Mouse (Mus musculus): ENCODE measurements at regions not wholly inside any gene's neighbourhood (a gene's known extent, or its start where the extent isn't known, plus 50 kb on each side); places are given as distances from the start of the nearest gene placed in this dataset.
"Not testable (repeated sequence)": the region's sequence is repeated elsewhere in the genome, so short reads cannot be mapped to it uniquely, and the experiment has no call there.

DNA sequence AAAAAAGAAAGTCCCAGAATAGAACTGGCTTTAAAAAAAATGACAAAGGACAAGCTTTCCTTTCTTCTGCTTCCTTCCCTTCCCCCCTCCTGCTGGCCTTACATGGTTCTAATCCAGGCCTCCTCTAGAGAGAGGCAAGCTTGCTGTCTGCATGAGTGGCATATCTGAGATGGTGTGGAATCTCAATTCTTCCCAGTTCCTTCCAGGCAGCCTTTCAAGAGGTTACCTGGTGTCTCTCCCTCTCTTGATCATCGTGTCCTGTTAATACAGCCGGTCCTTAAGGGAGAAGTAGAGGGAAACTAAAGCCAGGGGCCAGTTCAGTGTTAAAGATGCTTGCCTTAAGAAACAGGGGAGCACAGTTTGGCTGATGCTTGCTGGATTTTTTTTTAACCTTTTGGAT, 607.1 kb upstream of the Clint1 start:
- no peak for DNase-seq

DNA sequence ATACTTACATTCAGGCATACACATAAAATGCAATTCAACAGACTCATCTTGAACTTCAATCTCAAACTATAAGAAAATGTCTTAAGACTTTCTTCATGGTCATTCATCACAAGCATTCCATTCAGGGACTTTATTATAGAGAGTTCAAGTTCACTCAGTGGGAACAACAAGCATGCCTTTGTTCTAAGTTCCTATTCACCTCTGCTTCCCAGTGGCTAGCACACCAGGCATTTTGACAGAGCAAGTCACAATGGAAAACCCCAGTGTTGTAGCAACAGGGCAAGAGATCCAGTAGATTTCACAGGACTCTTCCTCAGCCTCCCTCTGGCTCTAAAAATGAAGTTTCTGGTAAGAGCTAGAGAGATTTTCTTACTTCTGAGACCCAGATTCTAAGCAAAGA, 595.8 kb upstream of the Clint1 start:
- DNase-seq: no peak

DNA sequence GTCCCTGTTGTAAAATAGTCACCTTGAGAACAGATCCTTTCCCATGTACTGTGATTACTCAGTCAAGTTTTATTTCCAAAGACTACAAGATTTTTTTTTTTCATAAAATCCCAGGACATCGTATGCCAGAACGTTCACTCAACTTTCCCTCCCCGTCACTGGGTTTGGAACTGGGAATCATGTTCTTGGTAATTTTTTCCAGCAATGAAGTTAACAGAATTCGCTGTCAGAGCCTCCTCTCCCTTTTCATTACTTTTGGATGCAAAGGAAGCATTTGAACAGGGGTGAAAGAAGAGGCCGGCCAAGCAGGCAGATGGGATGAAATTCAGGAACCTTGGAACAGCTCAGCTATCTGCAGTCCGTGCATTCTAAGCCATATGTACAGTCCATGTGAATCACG, 589.7 kb upstream of the Clint1 start:
- DNase-seq: no peak

DNA sequence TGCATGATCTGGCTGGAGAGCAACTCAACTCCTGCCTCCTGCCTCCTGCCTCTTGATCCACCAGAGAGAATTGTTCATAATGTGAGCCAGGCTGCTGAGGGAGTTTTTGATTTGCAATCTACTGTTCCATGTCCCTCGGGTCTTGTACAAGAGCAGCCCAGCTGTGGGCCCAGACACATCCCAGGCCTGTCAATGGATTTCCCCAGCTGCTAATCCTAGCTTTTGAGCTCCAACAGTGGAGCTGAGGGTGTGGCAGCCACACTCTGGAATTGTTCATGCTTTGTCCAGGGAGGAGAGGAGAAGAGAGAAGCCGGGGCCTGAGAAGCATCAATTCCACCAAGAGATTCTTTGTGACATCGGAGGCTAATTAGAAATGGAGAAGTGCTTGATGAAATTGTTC, 587.9 kb upstream of the Clint1 start:
- no peak for DNase-seq

DNA sequence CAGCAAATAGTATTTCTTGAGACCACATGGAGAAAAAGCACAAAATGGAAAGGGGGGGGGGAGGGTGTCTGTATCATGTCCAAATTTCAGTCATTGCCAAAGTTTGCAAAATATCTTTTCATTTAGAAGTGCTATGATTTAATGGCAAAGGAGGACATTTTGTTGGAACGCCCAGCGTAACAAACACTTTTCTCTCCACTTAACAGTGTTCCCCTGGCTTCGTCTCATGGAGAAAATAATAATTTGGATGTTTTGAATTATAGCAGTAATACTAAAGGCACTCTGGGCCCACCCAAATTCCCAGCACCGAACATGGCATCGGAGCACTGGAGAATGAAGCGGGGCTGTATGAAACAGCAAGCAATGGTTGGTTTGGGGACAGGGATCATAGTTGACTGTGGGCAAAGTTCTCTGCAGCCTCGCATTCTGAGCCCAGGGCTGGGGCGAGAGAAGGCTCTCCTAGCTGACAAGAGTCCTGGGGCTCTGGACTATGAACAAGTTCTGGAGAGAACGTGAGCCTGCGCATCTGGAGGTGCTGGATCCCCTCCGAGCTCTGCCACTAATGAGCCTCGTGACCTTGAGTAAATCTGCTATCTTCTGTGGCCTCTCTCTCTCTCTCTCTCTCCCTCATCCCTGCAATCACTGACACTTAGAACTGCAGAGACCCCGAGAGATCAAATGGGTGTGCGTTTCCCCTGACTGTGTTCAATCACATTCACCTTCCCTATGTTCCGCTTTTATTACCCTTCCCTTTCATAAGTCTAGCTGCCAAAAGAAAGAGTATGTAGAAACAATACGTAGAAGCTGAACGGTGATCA, 586.5 kb upstream of the Clint1 start:
- no peak for DNase-seq

DNA sequence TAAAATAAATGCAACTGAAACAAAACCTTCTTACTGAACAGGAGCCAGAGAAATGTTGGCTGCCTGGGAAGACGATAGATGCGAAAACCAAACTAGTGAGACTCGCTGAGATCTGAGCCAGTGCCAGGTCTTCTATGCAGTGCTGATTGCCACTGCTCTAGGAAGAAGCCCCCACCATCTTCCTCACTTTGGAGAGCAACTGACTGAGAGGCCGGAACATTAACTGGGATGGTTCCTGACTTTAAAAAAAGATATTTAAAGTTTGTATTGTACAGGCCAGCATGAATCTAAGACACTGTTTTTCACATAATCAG, 585.9 kb upstream of the Clint1 start:
- DNase-seq: no peak

DNA sequence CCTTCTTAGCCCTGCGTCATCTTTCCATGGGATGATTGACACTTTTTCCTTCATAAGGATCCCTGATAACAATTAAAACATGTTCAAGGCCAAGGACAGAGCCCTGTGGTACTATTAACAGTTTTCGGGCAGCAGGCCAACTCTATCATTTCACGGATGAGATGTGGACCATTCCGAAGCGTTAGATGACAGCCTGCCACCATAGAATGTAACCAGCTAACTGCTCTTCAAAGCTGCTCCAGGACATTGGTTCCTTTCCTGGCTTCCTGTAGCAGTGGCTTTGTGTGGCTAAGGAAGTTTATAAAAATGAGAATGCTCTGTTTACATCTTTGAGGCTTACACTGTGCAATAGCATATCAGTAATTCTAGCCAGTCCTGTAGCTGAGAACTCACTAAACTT, 582.6 kb upstream of the Clint1 start:
- DNase-seq: no peak

DNA sequence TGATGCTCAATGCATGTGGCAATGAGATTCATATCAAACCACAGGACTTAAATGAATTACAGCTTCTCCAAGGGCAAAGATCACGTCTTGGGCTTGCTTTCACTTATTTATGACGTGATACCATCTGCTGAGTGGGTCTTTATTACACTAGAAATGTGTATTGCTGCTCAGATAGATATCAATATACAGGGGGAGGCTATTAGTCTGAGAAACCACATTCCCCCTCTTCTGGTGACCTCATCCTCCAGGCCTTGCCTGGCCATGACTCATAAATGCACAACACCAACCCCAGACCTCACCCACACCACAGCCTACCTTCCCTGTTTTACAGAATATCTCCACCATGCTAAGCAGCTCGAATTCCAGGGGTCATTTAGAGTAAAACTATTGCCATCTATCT, 580.6 kb upstream of the Clint1 start:
- no peak for DNase-seq

DNA sequence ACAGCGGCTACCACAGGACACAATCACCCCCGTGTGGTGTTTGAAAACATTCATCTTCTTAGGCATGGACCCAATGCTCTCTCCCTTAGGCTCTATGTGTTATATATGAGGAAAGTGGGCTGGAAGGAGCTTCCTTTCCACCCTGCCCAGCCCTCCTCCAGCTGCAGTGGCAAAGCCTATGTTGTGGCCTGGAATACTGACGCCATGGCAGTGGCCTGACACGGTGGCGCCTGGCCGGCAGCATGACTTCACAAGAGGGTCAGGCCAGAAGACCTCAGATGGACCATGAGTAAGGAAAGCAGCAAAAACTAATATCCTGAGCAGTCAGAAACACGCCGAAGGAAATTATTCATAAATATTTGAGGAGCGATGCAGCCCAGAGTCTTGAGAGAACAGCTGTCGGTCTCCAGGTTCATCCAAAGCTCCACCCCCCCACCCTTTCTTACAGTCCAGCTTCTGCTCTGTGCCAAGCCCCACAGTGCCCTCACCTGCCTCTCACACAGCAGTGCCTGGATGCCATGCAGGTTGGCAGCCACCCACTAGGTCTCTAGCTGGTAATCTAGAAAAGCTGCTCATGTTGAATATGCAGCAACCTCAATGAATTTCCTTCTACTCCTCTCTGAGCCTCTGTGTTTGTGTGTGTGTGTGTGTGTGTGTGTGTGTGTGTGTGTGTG, 577.3 kb upstream of the Clint1 start:
- no peak for DNase-seq

DNA sequence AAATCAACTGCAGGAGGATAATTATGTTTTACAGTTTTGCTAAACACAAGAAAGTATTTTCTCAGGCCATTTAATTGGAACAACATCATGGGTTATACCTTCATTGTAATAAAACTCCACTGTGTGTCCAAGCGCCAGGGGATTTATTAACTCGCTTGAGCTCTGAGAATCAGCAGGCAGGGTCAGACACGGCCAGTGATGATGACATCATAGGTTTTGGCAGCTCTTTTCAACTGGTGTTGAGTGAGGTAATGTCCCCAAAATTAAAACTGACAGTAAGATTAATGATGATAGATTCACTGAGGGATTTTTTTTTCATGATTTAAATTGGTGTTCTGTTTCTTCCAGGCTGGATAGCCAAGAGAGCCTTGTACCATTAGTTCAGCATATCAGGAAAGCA, 576.7 kb upstream of the Clint1 start:
- no peak for DNase-seq

DNA sequence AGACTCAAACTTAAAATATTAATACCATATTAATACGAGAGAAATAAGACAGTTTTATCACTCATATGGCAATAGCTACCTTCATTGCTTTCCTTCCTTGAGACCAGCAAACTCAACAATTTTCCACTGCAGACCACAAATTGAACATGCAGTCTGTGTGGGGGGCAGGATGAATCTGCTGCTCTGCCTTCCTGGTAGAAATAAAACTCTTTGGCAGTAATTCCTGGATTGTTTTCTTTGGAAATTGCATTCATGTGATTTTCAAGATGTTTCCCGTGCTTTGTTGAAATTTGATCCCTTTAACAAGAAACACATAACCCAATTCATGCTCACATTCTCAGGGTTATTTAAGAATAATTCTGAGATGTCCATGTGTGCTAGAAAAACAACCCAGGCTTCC, 555.1 kb upstream of the Clint1 start:
- DNase-seq: no peak

DNA sequence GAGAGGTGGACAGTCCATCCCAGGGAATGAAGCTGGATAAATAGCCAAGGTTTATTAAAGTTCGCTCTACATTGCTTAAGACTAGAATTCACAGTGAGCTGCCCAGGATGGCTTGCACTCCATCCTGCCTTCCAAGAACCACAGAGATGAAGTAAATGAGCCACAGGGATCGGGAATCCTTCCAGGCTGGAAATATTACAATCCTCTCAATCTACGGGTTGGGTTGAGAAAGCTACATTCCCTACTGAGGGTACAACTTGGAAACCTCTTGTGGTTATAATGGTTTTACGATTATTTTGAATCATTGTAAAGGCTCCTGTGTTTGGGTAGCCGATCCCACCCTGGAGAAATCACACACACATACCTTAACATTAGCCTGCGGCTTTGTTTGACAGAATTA, 539.9 kb upstream of the Clint1 start:
- no peak for DNase-seq

DNA sequence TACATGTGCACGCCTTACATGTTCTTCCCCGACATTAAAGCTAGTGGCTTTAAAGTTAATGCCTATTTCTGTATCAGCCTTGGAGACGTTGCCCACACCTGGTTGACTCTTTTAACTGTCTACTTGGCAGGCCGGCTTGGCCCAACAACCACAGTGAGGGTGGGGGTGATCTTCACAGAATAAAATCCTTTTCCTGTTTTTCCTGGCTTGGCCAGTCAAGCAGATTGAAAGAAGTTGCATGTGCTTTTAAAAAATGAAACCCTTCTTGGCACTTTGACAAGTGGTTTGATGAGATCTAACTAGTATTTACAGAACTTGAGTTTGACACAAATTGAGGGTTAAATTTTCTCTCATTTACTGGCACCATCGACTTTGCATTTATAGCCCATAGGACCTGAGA, 528.1 kb upstream of the Clint1 start:
- DNase-seq: no peak

DNA sequence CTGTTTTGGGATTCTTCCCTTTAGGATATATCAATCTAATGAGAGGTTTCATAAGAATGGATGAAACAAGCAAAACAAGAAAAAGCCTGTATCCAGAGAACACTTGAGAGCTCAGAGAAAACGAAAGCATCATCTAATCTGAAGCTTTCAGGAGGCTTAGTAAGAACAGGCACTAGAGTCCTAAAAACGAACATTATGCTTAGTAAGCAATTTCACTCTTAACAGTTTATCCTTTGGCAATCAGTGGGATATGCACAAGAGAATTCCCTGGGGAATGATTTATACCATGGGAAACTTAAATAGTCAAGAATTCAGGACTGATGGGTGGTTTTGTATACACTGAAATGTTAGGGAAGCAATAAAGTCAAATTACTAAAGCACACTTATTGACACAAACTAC, 521.5 kb upstream of the Clint1 start:
- DNase-seq: no peak

DNA sequence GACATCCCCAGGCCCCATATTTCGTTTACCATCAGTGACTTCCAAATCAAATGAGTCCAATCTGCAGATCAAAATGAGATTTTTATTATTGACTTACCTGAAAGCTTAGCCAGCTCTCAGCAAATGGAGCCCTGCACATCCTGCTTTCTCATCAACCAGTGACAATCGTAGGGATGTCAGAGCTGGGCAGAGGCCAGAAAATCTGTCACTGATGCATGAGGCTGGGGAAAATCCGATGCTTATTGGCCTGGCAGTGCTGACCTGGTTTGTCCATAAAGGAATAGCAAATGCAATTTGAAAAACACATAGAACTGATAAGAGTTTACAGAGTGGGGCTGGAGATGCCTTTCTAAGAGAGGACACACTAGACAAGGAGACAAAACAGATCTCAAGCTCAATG, 518.1 kb upstream of the Clint1 start:
- DNase-seq: no peak

DNA sequence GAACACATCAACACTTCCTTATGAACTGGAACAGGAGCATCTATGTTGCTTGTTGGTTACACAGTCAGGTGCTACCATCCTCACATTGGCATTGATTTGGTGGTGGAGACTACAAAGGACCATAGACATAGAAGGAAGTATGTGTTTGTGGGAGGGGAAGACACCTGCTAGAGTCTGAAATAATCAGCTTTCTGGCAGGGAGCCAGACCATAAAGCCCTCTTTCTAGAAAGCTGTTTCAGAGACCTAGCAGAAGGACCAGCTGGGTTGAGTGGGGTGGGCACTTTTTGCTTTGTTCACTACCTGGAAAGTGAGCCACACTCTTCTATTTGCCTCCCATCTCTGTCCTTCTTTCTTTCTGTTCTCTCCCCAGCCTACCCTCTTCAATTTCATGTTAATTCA, 502.5 kb upstream of the Clint1 start:
- DNase-seq: no peak

DNA sequence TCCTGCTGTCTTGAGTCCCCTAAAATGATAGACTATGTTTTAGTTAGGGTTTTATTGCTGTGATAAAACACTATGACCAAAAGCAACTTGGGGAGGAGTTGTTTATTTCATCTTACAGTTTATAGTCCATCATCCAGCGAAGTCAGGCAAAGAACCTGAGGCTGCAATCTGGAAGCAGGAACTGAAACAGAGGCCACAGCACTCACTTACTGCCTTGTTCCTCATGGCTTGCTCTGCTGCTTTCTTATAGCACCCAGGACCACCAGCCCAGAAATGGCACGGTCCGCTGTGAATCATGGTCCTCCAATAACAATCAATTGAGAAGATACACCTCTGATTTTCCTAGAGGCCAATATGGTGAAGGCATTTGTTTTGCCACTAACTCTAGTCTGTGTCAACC, 486.5 kb upstream of the Clint1 start:
- no peak for DNase-seq

DNA sequence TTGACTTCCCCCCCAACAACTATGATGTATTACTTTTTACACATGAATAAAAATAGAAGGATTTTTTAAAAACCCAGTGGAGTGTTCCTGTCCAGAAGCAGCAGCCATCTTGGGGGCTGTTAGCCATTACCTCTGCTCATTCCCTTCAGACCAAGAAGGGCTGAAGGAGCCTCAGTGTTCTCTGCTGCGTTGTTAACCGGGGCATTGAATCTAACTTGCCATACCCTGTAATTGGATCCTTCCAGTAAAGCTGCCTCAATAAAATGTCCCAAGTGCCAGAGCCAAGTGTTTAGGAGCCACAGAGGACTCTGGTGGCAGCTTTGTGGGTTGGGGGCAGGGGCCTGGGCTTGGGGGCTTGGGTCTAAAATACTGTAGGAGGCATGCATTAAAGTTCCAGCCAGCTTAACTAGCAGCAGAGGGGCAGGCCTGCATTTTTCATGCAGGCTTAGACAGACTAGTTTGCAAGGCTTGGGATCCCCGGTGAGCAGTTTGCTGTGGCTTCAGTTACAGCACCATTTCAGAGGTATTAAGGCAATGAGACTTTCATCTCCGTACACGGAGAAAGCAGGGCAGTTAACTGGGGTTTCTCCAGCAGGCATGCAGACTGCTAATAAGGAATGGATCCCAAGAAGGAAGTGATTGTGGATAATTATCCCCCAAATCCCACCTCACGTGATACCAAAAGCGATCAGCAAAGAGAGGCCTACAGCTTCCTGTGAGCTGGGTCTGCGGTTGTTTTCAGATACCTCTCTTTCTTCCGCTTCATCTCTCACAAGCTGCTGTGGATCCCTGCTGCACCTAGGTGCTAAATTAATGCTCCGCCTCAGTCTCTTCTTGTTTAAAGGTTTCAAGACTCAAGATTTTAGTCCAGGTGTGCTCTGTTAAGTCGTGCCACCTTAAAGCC, 462.4 kb upstream of the Clint1 start:
- no peak for DNase-seq

DNA sequence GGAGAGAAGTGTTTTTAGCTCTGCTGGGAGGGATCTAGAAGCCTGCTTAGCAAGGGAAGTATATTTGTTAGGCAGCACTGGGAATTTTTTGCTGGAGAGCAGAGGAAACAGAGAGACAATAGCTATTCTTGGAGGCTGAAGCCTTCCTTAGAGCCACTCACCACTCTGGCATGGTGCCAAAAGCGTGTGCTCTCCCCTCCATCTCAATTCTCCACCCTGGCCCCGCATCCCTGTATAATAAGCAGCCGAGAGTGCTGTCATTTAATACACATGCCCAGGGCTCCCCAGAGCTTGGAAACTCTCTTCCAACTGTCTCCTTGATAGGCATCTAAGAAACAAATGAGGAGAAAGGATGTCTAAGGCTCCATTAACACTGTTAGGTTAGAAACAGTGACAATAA, 455.8 kb upstream of the Clint1 start:
- DNase-seq: no peak

DNA sequence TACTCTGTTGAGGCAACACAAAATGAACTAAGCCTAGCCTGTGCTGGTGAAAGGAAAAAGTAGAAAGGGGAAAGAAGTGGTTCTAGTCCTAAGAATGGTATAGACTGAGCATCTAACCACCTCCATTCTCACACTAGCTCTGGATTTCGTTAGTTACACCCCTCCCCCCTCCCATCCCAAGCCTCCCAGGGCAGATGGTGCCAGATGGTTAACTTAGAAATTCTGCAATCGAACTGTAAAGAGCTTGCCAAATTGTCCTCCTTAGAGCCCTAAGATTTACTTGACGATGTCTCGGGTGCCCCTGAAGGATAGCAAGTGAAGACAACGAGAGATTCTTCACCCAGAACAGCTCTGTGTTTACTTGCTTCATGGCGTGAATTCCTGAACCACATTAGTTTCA, 453.7 kb upstream of the Clint1 start:
- DNase-seq: no peak

DNA sequence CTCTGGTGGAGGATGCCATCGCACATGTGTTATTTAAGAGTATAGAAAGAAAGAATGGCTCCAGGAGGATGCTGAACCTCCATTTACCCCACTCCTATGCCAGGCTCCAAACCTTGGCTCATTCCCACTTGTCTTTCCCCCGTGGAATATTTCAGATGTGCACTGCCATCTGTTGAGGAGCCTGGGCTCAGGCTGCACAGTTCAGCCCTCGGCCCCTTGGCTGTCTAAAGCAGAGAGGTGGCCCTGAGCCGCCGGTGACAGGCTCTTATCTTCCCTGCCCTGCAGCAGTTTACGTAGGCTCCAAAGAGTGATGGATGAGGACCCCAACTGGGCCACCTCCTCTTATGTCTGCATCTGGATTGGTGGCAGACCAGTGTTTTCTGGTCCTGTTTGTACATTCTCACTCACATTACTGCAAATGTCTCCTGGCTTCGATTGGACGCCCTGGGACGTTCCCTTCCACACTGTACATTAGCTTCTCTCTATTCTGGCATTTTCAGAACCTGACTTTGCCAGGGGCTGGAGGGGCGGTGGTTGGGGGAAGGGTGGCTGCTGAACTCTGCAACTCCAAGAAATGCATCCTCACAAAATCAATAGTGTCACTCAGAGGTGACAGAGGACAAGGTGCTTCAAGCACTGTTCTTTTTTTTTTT, 447.3 kb upstream of the Clint1 start:
- DNase-seq: no peak

DNA sequence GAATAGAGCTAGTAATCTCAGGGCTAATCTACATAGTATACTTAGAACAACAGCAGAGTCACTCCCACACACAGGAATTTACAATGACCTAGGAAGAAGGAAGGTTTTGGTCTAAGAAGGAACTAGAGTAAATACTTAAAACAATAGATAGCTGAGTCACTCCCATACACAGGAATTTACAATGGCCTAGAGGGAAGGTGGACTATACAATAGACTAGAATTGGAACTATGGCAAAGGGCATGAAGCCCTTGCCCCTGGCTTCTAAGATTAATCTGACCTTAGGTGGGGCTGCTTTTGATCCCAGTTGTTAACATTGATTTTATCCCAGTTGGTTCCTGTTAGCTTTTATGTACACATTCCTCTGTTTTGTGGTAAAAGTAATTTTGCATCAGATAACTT, 427.8 kb upstream of the Clint1 start:
- not testable (repeated sequence) for DNase-seq

DNA sequence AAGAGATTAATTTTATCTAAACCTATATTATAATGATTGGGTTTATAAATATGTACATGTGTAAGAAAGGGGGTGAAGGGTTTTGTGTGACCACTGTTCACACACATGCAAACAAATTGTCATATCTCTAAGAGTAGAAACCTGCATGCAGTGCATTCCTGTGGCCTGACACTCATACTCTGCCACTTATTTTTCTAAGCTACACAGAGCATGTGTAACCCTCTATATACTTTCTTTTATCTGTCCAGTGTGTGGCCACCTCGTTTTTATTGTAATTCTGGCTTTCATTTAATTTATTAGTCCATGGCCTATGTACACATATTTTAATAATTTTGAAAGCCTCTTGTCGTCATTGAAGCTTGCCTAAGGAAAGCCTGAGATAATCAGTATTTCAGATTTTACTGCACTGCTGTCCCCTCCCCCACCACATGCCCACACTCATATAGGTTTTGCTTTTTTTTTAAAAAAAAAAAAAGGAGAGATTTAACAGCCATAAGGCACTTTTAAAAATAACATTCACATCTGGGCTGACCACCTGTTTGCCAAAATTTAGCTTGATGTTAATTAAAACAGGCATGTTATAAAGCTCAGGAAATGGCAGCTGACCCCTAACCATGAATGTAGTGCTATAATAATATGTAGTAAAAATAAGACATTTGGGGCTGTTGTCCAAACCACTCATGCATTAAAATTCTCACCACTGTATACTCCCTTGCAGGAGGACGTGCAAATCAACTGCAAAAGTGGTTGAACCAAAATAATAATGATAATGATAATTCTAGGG, 410.7 kb upstream of the Clint1 start:
- no peak for DNase-seq

All from thymus, postnatal 25 days (tissue).